Mouse (Mus musculus): ENCODE results near the gene Acbd6. TPM values are rescaled to one million over a fixed set of nuclear protein-coding genes. Genes with fewer than 3 reads are reported as not detected.

Acbd6 gene
- total RNA-seq, 2 experiments from 2014 or later = 65.9 to 66.8 TPM

DNA sequence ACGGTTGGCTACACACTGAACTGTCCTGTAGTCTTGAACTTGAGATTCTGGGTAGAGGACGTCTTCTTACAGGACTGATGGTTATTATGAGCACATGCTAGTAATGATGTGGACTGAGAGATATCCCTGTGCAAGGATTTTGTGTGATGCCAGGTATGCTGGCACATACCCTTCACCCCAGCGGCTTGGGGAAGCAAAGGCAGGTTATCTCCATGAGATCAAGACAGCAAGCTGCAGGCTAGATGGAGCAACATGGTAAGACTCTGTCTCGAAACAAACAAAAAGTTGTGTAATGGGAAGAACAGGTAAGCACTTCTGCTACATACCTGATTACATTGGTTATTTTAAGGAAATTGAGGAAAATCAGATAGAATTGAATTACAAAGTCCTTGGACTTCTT lies 2.1 kb downstream of the Acbd6 start:
- no peak for DNase-seq (ENCODE audit: low spot score)

DNA sequence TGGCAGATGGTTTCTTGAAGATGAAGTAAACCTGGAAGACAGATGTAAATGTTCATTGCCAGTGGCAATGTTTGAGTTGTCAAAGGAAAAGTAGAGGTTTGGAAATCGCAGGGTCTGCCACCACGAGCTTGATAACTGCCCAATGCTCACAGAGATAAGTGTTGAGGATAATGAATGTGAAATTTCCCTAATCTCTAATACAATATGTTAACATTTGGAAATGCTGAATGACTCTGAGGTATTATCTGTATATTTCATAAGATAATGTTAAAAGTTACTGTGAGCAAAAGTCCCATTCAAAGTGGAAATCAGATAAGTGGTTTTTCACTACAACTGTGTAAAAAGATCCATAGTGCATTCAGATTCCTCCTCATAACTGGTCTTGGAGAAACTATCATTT lies 2.8 kb downstream of the Acbd6 start:
- DNase-seq (ENCODE audit: low spot score) = no peak

DNA sequence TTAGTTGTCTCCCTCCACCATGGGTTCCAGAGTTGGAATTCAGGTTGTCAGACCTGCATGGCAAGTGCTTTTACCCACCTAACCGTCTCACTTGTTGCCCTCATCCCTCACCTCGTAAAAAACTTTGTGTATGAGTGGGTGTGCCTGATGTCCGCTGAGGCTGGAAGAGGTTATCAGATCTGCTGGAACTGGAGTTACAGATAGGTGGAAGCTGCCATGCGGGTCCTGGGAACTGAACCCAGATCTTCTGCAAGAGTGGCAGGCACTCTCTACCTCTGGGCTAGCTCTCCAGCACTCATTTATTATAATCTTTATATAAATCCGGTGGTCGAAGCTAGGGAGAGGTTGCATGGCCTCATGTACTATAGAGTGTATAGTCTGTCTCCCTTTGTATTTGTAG lies 4.3 kb downstream of the Acbd6 start:
- DNase-seq (ENCODE audit: low spot score) = no peak

DNA sequence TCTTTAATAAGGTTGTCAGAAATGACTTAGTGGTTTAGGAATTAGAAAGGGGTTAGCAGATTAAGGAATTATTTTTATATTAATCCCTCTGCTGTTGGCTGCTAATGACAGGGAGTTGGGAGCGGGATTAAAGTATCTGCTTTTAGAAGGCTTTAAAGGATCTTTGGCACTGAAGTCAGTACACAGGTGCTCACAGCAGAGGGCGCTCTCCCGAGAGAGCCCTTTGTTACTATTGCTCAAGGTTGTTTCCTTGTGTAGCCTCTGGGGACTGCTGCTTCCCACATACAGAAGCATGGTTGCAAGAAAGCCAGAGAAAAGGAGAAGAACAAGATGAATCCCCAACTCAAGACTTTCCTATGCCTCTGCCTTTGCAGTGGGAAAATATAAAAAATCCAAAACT lies 6.8 kb downstream of the Acbd6 start:
- DNase-seq (ENCODE audit: low spot score) = peak; percentile 17

DNA sequence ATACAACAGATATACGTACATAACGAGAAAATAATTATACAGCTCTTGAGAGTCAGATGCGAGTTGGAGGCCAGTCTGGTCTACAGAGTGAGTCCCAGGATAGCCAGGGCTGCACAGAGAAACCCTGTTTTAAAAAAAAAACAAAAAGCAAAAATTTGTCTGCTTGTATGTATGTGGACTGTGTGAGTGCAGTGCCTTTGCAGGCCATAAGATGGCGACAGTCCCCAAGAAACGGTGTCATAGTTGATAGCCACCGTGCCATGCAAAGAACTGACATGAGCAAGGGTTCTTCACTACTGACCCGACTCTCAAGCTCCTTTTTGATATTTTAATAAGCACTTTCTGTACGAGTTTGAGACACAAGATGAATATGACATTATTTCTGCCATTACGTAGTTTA lies 10.2 kb downstream of the Acbd6 start:
- DNase-seq (ENCODE audit: low spot score) = no peak

DNA sequence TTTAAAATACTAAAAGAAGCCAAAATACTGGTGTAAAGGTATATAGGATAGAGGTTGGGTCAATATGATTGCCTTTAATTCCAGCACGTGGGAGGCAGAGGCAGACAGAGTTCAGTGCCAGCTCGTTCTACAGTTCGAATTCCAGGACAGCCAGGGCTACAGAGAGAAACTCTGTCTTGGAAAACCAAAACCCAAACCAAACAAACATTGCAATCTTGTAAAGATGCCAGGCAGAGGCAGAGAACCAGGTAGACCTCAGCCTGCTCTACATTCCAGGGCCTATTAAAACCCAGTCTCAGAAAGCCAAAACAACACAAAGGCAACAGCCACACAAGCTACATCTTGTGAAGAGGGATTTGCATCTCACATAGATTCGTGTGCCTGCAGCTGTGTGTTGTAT lies 11.4 kb downstream of the Acbd6 start:
- DNase-seq (ENCODE audit: low spot score) = no peak

DNA sequence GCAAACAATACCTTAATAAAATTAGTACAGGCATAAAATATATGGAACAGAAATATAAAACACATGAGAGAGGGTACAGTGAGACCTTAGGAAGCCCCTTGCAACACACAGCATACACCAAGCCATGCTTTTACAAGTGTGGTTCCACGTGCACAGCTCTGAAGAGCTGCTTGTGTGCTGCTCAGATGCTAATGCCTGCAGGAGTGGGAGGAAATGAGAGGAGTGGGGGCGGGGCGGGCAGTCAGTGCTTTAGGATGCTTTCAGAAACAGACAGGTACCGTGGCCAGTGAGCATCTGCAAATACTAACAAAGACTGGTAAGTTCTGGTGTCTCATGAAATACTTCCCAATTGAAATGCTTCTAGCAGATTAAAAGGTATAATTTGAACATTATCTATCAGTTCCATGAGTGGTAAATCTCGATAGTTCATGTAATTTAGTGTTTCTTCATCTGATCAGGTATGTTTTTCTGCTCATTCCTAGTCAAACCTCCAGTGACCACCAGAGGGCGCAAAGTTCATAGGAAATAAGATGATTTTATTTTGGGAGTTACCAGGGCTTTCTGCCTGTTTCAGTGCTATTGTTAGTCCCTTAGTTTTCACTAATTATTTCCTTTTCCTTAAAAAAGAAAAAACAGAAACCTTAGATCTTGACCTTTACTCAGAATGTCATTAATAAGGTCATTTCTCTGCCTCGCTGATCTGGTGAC lies 17.2 kb downstream of the Acbd6 start:
- peak; percentile 49 for DNase-seq (ENCODE audit: low spot score)

DNA sequence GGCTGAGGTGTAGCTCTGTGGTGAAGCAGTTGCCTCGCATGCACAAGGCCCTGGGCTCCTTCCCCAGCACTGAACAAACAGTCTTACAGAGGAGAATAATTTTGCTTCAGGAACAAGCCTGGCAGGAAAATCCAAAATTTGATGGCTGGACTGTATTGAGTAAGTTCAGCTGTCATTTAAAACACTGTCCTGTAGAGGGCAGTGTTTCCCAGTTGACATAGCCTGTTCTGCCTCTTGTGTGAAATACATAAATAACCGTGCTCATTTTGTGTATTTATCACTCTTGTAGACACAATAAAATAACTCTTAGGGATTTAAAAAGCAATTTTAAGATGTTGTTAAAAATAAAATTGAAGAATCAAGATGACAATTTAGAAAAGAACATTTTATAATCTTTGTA lies 18.5 kb downstream of the Acbd6 start:
- DNase-seq (ENCODE audit: low spot score) = peak; percentile 38

DNA sequence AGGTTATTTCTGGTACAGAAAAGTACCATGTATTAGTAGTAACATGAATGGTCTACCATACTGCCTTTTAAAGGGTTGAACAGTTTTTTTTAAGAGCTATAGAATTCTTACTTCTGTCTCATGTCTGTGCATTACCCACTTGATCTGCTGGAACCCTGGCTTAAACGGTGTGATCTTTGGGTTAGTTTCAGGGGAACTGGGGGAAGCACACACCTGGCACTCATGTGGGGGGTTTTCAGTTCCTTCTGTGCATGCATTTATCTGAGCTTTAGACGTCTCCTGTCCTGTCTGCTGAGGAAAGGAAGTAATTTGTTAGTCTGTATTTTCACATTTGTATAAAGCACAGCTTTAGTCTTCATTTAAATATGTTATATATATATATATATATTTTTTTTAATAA lies 19.4 kb downstream of the Acbd6 start:
- DNase-seq (ENCODE audit: low spot score) = no peak

DNA sequence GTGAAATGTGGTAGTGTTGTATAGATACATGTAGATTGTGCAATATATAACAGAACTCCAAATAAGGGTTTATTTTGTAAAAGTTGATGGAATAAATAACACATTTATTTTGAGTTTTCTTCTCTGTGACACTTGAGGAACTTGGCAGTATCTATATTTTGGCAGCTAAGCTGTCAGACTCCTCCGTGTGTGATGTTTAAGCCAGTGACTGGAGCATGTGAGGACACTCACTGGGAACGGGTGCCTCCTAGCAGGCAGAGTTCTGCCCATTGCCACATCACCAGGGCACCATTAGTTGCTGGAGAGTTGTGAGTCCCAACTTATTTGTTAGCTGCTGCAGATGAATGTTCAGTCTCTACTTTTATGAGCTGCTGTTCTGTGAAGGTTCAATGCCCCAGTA lies 30.0 kb downstream of the Acbd6 start:
- DNase-seq (ENCODE audit: low spot score) = no peak

DNA sequence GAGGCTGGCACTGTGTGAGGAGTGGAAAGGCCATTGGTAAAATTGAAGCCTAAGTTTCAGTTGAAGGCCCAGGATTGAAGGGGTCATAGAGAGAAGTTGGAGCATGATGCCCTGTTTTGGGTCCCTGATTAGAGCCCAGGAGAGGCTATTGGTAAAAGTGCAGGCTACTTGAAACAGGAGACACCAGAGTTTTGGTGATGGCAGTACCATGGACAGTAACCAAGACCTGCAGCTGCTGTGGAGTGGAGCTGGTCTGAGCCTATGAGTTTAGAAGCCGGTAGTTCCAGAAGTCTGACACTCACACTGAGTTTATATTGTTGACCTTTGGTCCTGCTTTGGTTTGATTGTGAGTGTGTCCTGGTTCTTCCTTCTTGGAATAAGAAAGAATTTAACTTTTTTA lies 36.2 kb downstream of the Acbd6 start:
- no peak for DNase-seq (ENCODE audit: low spot score)

DNA sequence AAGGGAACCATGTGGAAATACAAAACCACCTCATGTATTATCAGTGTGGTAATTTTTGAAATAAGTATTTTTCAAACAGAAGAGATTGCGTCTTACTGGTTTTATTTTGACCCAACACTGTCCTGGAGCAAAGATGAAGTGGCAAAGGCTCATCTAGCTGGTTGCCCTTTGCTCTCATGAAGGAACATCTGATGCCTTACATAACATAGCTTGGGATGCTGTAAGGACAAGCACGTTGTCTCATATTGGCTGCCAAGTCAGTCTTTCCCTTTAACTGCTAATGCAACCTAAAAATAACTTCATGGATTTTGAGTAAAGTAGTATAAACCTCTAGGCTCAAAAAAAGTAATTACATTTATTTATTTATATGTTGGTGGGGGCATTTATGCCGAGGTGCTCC lies 38.7 kb downstream of the Acbd6 start:
- no peak for DNase-seq (ENCODE audit: low spot score)

DNA sequence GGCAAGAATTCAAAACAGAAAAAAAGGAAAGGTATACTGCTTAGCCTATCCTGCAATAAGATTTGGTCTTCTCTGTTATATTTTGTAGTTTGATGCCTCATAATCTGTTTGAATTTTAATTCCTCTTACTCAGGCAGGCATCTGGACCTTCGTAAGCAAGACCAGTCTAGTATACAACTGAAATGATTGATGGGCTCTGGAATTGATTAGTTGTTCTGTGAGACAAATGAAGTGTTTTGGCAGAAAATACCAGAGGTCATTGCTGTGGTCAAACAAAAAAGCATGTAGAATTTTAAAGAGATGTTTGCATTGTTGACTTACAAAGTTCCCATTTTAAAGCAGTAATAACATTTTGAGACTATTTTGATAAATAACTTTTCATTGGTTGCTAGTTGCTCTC lies 46.8 kb downstream of the Acbd6 start:
- no peak for DNase-seq (ENCODE audit: low spot score)

DNA sequence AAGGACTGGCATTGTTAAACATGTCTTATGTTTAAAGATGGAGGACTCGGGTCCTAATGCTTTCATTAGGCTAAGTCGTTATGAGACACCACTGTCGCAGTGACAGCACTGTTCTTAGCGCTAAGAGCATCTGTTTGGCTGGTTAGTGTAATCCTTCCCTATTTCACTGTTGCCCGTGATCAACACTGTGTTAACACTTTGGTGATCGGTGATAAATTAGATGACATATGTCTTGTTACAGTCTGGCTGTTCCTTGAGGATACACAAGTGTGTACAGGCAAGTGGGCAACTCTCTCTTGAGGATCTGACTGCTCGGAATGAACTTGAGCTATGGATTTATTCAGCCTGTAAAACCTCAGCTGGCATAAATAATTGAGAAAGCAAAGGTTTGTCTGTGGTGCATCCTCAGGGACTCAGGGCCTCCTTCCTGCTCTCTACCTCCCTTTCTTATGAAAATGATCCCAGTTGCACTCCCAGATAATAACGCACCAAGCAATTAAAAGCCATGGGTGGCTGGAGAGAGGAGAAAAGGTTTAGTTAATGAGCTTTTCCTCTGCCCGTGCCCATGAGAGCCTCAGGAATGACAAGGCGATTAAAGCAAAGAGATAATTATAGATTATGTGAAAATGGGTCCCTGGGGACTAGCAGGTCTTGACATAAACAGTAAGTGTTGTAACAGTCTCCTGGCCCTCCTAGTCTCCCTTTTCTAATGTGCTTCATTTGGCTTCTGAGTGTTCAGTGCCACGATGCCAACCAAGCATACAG lies 47.7 kb downstream of the Acbd6 start:
- DNase-seq (ENCODE audit: low spot score) = no peak

DNA sequence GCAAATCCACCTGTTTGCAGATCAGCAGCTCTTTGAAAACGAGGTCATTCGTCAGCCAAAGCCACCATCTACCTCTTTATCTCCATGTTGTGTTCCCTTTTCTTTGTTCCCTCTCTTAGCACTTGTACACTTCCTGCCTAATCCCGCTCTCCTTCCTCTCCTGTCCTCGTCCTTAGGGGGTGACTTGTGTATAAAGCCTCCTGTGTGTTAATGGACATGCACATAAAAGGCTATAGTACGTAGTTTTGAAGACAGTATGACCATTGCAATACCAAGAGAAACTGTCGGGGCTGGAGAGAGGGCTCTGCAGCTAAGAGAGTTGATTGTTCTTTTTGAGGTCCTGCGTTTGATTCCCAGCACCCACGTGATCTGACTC lies 48.2 kb downstream of the Acbd6 start:
- DNase-seq (ENCODE audit: low spot score) = no peak

DNA sequence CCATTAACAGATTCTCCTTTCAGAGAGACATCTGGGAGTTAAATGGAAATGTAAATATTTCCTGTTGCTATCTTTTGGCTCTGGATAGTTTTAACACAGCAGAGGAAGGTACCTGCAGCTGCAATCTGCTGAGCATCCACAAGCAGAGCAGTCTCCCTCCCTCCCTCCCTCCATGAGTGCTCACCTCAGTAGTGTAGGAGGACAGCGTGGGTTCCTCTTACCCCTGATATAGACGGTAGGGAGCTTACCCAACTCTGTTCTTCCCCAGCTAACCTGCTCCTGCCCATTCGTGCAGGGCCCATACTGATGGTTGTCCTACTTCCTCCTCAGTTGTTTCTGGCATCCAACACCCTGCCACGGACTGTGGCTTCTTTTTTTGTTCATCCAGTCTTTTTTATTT lies 50.6 kb downstream of the Acbd6 start:
- no peak for DNase-seq (ENCODE audit: low spot score)

DNA sequence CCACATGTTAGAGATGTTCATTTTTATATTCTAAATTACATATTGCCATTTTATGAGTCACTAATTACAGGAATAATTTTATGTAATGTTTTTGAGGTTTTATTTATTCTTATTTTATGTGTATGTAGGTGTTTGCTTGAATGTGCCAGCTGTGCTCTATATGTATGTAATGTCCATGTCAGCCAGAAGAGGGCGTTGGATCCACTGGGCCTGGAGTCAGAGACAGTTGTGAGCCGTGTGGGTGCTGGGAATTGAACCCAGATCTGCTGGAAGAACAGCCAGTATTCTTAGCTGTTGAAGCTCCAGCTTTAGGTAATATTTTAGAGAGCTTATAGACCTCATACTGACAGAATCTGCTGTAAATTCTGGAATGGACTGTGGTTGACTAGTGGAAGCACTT lies 56.5 kb downstream of the Acbd6 start:
- no peak for DNase-seq (ENCODE audit: low spot score)

DNA sequence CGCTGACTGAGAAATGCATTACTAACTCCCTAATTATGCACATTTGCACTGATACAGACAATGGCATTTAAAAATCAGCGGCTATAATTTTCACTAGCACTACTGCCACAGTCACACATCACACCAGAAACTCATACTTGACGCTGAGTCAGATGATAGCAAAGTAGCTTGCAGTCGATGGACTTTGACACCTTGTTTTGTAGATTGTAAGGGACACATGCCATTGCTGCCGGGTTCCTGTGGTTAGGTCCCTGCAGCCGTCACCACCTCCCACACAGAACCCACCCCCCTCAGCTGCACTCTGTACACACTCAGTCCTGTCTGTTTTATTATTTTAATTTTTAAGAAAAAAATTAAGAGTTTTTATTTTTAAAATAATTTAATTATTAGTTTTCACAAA lies 63.2 kb downstream of the Acbd6 start:
- no peak for DNase-seq (ENCODE audit: low spot score)

DNA sequence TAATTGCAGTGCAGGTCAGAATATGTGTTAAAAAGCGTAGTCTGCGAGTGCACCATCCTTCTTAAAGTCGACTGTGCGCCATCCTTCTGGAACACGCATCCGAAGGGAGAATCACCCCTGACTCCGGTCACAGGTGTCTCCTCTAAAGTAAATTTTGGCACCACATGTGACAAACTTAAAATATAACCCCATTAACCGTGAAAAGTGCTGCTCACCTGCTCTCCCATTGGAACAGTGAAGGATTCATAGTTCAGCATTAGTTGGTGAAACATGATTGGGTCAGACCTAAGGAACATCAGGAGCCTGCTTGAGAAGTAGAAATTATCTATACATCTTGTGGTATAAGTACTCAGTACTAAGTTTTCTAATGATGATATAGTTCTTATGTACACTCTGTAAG lies 65.3 kb downstream of the Acbd6 start:
- DNase-seq (ENCODE audit: low spot score) = no peak

DNA sequence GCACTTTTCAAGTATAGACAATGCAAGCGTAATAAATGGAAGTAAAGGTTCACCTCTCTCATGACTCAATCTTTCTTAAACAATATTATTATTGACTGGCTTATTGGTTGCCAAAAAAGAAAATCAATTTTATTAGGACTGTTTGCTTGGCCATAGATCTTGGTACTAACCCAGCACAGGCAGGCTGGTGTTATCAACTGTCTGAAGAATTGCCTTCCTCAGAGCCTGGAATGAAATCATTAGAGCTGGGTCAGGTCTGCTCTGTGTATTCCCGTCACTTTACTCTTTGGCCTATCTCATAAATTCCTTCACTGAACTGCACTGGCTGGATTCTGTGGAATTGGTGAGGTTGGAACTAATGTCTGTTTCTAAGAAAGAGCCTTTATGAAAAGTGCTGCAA lies 69.8 kb downstream of the Acbd6 start:
- no peak for DNase-seq (ENCODE audit: low spot score)

DNA sequence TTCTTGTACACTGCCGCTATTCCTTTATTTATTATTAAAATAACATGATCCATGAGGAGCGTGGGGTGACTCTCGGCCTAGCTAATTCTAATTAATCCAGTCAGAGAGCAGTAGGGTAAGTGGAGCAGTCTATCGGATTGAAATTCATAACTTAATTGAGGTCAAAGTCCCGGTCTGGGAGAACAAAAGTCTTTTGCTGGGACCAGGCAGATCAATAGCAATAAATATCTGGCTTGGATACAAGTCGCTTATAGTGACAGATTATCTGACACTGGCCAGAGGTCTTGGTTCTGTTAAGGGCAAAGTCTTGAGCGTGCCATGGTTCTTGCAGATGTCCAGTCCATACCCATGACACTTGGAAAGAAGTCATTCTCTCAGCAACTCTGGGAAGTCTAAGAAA lies 78.7 kb downstream of the Acbd6 start:
- DNase-seq (ENCODE audit: low spot score) = no peak

DNA sequence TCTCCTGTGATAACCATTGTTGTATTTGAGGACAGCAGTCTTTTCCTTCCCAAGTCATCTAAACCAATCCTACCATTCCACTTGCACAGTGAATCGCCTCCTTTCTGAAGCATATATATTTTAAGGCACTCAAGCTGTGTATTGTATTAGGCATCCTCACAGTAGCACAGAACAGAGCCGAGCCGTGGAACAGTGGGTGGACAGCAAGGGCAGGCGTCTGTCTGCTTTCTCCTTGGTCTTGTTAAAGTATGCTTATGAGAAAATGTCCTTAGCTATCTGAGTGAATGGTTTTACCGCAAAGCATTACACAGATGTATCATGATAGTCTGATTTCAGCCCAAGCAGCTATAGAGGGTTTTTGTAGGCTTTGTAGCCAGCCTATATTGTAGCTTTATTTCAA lies 87.9 kb downstream of the Acbd6 start:
- DNase-seq (ENCODE audit: low spot score) = no peak
